Mouse (Mus musculus): ENCODE data around the gene Olfr1163.
"Not testable (repeated sequence)": the region's sequence is repeated elsewhere in the genome, so short reads cannot be mapped to it uniquely, and the experiment has no call there.

The Olfr1163 gene

DNA sequence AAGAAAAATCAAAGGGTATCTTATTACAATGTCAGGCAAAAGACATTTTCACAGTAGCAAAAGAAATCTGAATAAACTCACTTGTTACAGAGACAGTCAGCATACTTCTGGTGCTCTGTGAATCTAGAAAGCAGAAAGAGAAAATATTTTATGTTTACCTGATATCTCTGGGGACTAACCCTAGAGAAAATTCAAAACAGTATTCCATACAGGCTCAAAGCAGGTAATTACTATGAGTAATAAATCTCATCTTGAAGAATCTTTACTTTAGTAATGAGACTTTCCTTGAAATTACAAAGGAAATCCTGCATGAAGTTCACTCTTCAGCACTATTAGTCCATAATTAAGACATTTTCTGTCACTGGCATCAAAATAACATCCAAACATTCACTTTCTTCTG is at the start of gene Olfr1163:
Olfr1163 (minus strand) TSS at position 101 of the 400 bp plus-strand sequence.
- no peak for DNase-seq (ENCODE audit: low read depth, low spot score)

DNA sequence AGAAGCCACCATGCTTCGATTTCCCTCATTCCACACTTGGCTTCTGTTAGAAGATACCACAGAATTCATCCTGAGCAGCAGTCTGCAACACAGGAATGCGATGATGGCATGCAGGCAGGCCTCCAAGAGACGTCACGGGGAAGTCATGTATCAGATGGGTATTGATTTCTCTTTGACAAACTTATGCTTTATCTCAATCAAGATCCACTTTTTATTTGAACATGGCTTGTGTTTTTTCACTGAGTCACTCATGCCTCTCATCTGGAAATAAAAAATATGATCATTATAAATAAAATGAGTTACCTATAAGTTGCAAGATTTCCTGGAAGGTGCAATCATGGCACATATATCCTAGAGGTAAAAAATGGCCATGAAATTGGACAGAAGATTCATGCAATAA is 22.2 kb upstream of the Olfr1163 start, which contains the start of gene Olfr1164:
Olfr1164 (minus strand) TSS at position 101 of the 400 bp plus-strand sequence.
- DNase-seq (ENCODE audit: low read depth, low spot score) = no peak

DNA sequence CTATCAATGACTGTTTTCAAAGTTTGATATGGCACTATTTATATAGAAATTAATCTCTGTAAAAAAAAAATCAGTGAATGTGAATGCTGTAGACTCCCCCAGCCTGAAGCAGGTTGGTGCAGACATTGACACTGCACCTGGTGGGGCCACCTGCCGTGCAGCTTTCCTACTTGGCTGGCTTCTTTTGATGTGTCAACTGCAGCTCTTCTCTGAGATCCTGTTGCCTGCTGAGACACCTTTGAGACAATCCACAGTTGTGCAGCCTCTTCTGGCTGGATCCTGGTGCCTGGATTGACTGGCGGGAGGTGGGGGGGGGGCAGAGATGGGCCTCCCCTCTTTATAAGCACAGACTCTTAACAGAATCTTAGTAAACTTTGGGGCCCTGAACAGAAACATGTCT is 8.0 kb downstream of the Olfr1163 start:
- DNase-seq (ENCODE audit: low read depth, low spot score) = no peak

DNA sequence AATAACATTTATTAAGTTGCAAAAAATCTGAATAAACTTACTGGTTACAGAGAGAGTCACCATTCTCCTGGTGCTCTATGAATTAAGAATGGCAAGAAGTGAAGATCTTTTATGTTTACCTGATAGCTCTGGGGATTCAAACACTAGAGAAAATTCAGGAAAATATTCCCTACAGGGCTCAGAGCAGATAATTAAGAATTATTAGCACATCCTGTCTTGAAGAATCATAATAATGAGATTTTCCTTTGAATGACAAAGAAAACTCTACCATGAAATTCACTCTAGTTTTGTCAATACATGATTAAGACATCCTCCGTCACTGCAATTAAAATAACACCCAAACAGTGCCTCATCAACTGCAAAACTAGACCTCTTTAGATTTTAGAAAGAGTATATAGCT is 20.6 kb downstream of the Olfr1163 start, which contains the start of gene Olfr1162:
Olfr1162 (minus strand) TSS at position 101 of the 400 bp plus-strand sequence.
- no peak for DNase-seq (ENCODE audit: low read depth, low spot score)

DNA sequence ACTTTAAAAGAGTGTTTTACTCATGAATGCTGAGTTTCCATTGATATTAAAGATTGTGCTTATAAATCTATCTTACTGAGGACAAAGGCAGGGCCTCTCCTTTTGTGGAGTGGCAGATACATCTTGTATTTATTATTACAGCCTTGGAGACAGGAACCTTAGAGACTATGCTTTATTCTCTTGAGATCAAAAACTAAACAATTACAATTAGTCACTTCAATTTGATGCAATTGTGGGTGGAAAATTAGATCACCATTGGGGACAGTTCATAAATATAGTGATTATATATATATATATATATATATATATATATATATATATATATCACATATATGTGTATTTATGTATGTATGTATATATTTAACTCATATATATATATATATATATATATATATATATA is 34.0 kb downstream of the Olfr1163 start, which contains the start of gene Olfr73:
Olfr73 (minus strand) TSS at position 101 of the 400 bp plus-strand sequence.
- no peak for DNase-seq (ENCODE audit: low read depth, low spot score)

DNA sequence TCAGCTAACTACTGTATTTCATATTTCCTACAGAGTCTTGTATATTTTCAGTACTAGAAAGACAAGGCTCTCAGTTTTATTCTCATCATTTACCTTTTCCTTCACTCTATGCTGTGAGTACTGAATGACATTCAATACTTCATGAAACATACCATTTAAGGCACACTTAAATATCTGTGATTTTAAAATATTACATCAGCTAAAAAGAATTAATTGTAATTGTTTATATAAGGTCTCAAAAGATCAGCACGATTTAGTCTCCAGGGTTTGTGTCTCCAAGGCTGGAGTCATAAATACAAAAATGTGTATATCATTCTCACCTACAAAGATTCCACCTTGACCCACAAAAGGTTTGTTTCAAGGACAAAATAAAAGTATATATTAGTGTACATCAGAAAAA is 49.2 kb downstream of the Olfr1163 start, which contains the start of gene Olfr1161:
Olfr1161 (plus strand) TSS at position 301 of the 400 bp plus-strand sequence.
- DNase-seq (ENCODE audit: low read depth, low spot score) = not testable (repeated sequence)
